Mouse (Mus musculus) lung, postnatal 0 days (tissue): ENCODE data around the gene Stx7. TPM values are rescaled to one million over a fixed set of nuclear protein-coding genes. Genes with fewer than 3 reads are reported as not detected.

Experiments used
- ATAC-seq: fragments of 200-750 bp; cut with Nextera tagmentation; 2 replicates; pipeline ENCODE4 v1.8.0; 2017; ENCODE audit warnings: moderate library complexity
- DNase-seq: peaks from one replicate; pipeline ENCODE4 v3.0.0-alpha.2; 2016; ENCODE audit warnings: low spot score
- H3K27ac ChIP-seq: fragments of 300-500 bp; sonication (generic); 2 replicates; pipeline ENCODE4 v1.5.1; 2014; ENCODE audit warnings: antibody characterized with exemption, mild to moderate bottlenecking, low read length, mixed read lengths
- H3K27me3 ChIP-seq: fragments of 300-500 bp; sonication (generic); replicated peaks from 2 replicates; pipeline ENCODE4 v1.6.1; 2014; ENCODE audit warnings: low read length, mixed read lengths; ENCODE audit not compliant: insufficient read depth
- H3K36me3 ChIP-seq: fragments of 300-500 bp; sonication (generic); 2 replicates; pipeline ENCODE4 v1.6.1; 2014; ENCODE audit warnings: low read length, mixed read lengths; ENCODE audit not compliant: insufficient read depth
- H3K4me1 ChIP-seq: fragments of 300-500 bp; sonication (generic); 2 replicates; pipeline ENCODE4 v1.6.1; 2014; ENCODE audit warnings: antibody characterized with exemption, low read depth, low read length, mixed read lengths; ENCODE audit not compliant: insufficient read depth
- H3K4me2 ChIP-seq: fragments of 300-500 bp; sonication (generic); replicated peaks from 2 replicates; pipeline ENCODE4 v1.6.1; 2014; ENCODE audit warnings: low read depth, mild to moderate bottlenecking, low read length, moderate library complexity, mixed read lengths
- H3K4me3 ChIP-seq: fragments of 300-500 bp; sonication (generic); 2 replicates; pipeline ENCODE4 v1.5.1; 2014; ENCODE audit warnings: low read depth, low read length
- H3K9ac ChIP-seq: fragments of 300-500 bp; sonication (generic); replicated peaks from 2 replicates; pipeline ENCODE4 v1.6.1; 2014; ENCODE audit warnings: low read depth, mild to moderate bottlenecking
- H3K9me3 ChIP-seq: fragments of 300-500 bp; sonication (generic); 2 replicates; pipeline ENCODE4 v1.6.1; 2016; ENCODE audit warnings: low read length, mixed read lengths
- CTCF ChIP-seq: IDR thresholded peaks from 2 replicates; pipeline ENCODE4 v1.5.1; 2016; ENCODE audit warnings: antibody characterized with exemption, mild to moderate bottlenecking
- EP300 ChIP-seq: IDR thresholded peaks from 2 replicates; pipeline ENCODE4 v1.6.1; 2016; ENCODE audit warnings: antibody characterized with exemption, mild to moderate bottlenecking, control low read depth
- WGBS: fragments of 180-500 bp; shearing (Covaris S2); extraction: QIAGEN DNeasy Blood & Tissue Kit; methylation state at CpG from one replicate; pipeline ENCODE4 v1.1.7; 2014; 5-methylcytosine and 5-hydroxymethylcytosine counted together
- polyA plus RNA-seq: library from polyadenylated mRNA; unstranded; fragments of >200 nt; fragmentation: Nextera tagmentation; extraction: Ambion mirVana; gene quantifications from 2 replicates; pipeline ENCODE4 v1.2.1, GENCODE M21; 2015

The Stx7 gene
- polyA plus RNA-seq, 1 experiment from 2014 or later, result 128 TPM

DNA sequence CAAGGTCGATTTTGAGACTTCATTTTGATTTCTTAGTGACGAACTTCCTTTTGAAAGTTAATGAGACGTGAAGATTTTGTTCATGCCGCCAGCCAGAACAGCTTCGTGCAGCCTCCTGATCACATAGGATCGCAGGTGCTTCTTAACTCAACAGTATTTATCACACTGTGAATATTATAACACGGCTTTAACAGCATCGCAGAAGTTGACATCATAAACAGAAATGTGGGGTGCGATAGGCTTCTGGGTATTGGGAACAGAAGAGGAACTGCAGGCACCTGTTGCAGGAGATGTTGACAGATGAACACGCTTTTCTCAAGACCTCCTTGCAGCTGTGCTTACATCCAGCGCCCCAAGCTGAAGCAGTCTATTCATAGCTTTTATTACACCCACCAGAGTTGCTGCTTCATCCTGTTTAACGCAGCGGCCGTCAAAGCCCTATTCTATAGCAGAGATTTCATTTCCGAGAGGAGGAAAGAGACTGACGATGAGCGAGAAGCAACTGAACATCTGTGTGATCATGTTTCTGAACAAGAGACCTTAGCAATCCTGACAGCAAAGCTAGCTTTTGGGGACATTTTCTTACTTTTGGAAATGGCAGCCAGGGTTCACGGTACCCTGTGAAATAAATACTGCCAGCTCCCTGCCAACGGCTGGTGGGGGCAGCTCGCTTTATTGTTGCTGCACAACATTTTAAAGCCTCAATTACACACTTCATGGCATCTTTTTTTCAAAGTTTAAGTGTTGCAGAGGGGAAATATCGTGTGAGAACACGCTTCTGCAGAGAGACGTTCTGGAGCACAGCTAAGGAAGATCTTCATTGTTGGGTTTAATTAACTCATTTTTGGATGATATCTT, 86.6 kb downstream of the Stx7 start:
- Histone ChIP-seq H3K4me2 (no peak overlapping the region), H3K27me3 (no peaks in the 10 kb centered on the region), H3K27ac (no peak overlapping the region), H3K9ac (no peak overlapping the region), H3K4me1 (no peaks in the 10 kb centered on the region), H3K9me3 (no peaks in the 10 kb centered on the region), H3K36me3 (no peaks in the 10 kb centered on the region), H3K4me3 (no peak overlapping the region)
- ATAC-seq (no peak), DNase-seq (no peak)
- WGBS, result 67% methylated on average over 23 of the region's 23 CpGs
- TF ChIP-seq EP300 (no peak), CTCF (no peak)

Other genes with a start within 250 kb of the Stx7 start
- not detected in 2 replicates for gene Taar1, start 228.9 kb upstream of the Stx7 start, polyA plus RNA-seq
- gene Taar2, start 210.7 kb upstream of the Stx7 start, polyA plus RNA-seq, result 0.16 TPM in 1 of 2 replicates, not detected in the other
- gene Taar3, start 199.7 kb upstream of the Stx7 start, polyA plus RNA-seq, result not detected in 2 replicates
- not detected in 2 replicates for gene Taar4, start 188.8 kb upstream of the Stx7 start, polyA plus RNA-seq
- gene Taar5, start 178.6 kb upstream of the Stx7 start, polyA plus RNA-seq, result not detected in 2 replicates
- gene Taar6, start 163.7 kb upstream of the Stx7 start, polyA plus RNA-seq, result not detected in 2 replicates
- gene Taar7a, start 155.8 kb upstream of the Stx7 start, polyA plus RNA-seq, result not detected in 2 replicates
- gene Taar7b, start 149.4 kb upstream of the Stx7 start, polyA plus RNA-seq, result not detected in 2 replicates
- gene Taar7d, start 122.1 kb upstream of the Stx7 start, polyA plus RNA-seq, result not detected in 2 replicates
- gene Taar7e, start 111.7 kb upstream of the Stx7 start, polyA plus RNA-seq, result not detected in 2 replicates
- gene Taar7f, start 99.8 kb upstream of the Stx7 start, polyA plus RNA-seq, result not detected in 2 replicates
- not detected in 2 replicates for gene Taar8a, start 72.8 kb upstream of the Stx7 start, polyA plus RNA-seq
- gene Taar8b, start 57.0 kb upstream of the Stx7 start, polyA plus RNA-seq, result not detected in 2 replicates
- not detected in 2 replicates for gene Taar8c, start 47.4 kb upstream of the Stx7 start, polyA plus RNA-seq
- gene Taar9, start 39.8 kb upstream of the Stx7 start, polyA plus RNA-seq, result not detected in 2 replicates
- gene Moxd1, start 74.2 kb downstream of the Stx7 start, polyA plus RNA-seq, result 2.3 and 2.4 TPM in 2 replicates